Mouse (Mus musculus) thymus, adult 2 months (tissue): Measurements from ENCODE around the gene Gstt4.

Experiments used
- CTCF ChIP-seq: fragments of 200-500 bp; IDR thresholded peaks from 2 replicates; pipeline ENCODE4 v1.5.1; 2012; ENCODE audit warnings: mild to moderate bottlenecking, control low read depth, low read length, moderate library complexity, borderline replicate concordance; ENCODE audit not compliant: control insufficient read depth, poor library complexity, insufficient read depth; ENCODE audit errors: extremely low read depth
- POLR2A ChIP-seq: fragments of 200-500 bp; IDR thresholded peaks from 2 replicates; pipeline ENCODE4 v1.6.1; 2012; ENCODE audit warnings: mild to moderate bottlenecking, low read length, control low read depth, moderate library complexity; ENCODE audit not compliant: control insufficient read depth, poor library complexity, insufficient read depth; ENCODE audit errors: extremely low read depth

DNA sequence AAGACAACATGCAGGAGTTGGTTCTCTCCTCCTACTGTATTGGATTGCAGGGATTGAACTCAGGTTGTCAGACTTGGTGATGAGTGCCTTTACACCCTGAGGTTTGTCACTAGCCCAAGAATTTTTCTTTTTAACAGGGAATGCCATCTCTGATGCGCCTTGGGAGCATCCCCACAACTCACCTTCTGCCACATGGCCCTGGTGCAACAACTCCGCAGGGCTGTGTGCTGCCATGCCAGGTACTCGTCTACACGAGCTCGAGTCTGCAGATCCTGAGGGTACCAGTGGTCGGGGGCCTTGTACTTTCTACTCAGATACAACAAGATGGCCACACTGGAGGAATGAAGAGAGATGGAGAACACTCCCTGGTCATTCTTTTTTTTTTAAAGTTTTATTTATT, 45.8 kb downstream of the Gstt4 start:
- TF ChIP-seq CTCF (no peak), POLR2A (no peak)
